Mouse (Mus musculus): ENCODE data around the gene Cmtm2a. TPM values are rescaled to one million over a fixed set of nuclear protein-coding genes. Genes with fewer than 3 reads are reported as not detected.
"Not testable (repeated sequence)": the region's sequence is repeated elsewhere in the genome, so short reads cannot be mapped to it uniquely, and the experiment has no call there.

The Cmtm2a gene
- total and polyA plus RNA-seq, 2 experiments from 2014 or later = 1.2 TPM; not detected in 1

- DNase-seq (ENCODE audit: low spot score) = peak; percentile 5
- Histone ChIP-seq H3K9me3 (ENCODE audit: low read length) (no peaks in the 10 kb centered on the region), H3K27ac (no peak overlapping the region), H3K27me3 (ENCODE audit: insufficient read depth, low read length) (no peaks in the 10 kb centered on the region), H3K9ac (replicated peaks; ENCODE audit: low read length) (no peak overlapping the region), H3K36me3 (ENCODE audit: insufficient read depth, low read length) (no peaks in the 10 kb centered on the region), H3K4me1 (ENCODE audit: insufficient read depth, low read length) (no peaks in the 10 kb centered on the region), H3K4me2 (ENCODE audit: low read depth, low read length) (no peak overlapping the region), H3K4me3 (ENCODE audit: low read length) (no peak overlapping the region)
- ATAC-seq = no peak
- WGBS = 62% methylated on average over 4 of the region's 4 CpGs
- TF ChIP-seq CTCF (IDR thresholded peaks at IDR 0.05; ENCODE audit: low read depth) = peak; percentile 39
Observed at GRCm38 (mm10) chr8:104313311-104313710, 20.3 kb upstream of the Cmtm2a start.

- H3K4me1 ChIP-seq (ENCODE audit: insufficient read depth, low read length); H3K36me3 ChIP-seq (ENCODE audit: insufficient read depth, low read length); DNase-seq (ENCODE audit: low spot score); H3K27ac ChIP-seq; H3K9ac ChIP-seq (replicated peaks; ENCODE audit: low read length); H3K4me3 ChIP-seq (ENCODE audit: low read length); H3K27me3 ChIP-seq (ENCODE audit: insufficient read depth, low read length); H3K4me2 ChIP-seq (ENCODE audit: low read depth, low read length); ATAC-seq; H3K9me3 ChIP-seq (ENCODE audit: low read length): not testable (repeated sequence)
- WGBS = 76% methylated on average over 3 of the region's 3 CpGs
Observed at GRCm38 (mm10) chr8:104312023-104312422, 19.0 kb upstream of the Cmtm2a start.

GRCm38 (mm10) chr8:104309441-104310155 is 16.6 kb upstream of the Cmtm2a start, which contains the start of the genes Gm45711 and Cmtm1:
TSS of gene Gm45711 (minus strand) at chr8:104310081.
TSS of gene Cmtm1 (minus strand) at chr8:104310145.
- not testable (repeated sequence) for H3K9ac ChIP-seq (replicated peaks; ENCODE audit: low read length); H3K4me2 ChIP-seq (ENCODE audit: low read depth, low read length); H3K27me3 ChIP-seq (ENCODE audit: insufficient read depth, low read length); H3K4me3 ChIP-seq (ENCODE audit: low read length); H3K9me3 ChIP-seq (ENCODE audit: low read length); H3K4me1 ChIP-seq (ENCODE audit: insufficient read depth, low read length); H3K36me3 ChIP-seq (ENCODE audit: insufficient read depth, low read length); H3K27ac ChIP-seq
- DNase-seq (ENCODE audit: low spot score) = peak; percentile 61
- ATAC-seq = peak; percentile 38
- WGBS = 75% methylated on average over 33 of the region's 36 CpGs

GRCm38 (mm10) chr8:104308341-104308740 is 15.4 kb upstream of the Cmtm2a start:
- not testable (repeated sequence) for H3K4me3 ChIP-seq (ENCODE audit: low read length); H3K9ac ChIP-seq (replicated peaks; ENCODE audit: low read length); H3K9me3 ChIP-seq (ENCODE audit: low read length); DNase-seq (ENCODE audit: low spot score); H3K4me2 ChIP-seq (ENCODE audit: low read depth, low read length); H3K27ac ChIP-seq; H3K36me3 ChIP-seq (ENCODE audit: insufficient read depth, low read length); H3K27me3 ChIP-seq (ENCODE audit: insufficient read depth, low read length); H3K4me1 ChIP-seq (ENCODE audit: insufficient read depth, low read length); ATAC-seq
- WGBS = 61% methylated on average over 6 of the region's 6 CpGs

- Histone ChIP-seq H3K4me3 (ENCODE audit: low read length) (no peak overlapping the region), H3K9ac (replicated peaks; ENCODE audit: low read length) (no peak overlapping the region), H3K27ac (no peak overlapping the region), H3K4me1 (ENCODE audit: insufficient read depth, low read length) (no peaks in the 10 kb centered on the region), H3K4me2 (ENCODE audit: low read depth, low read length) (no peak overlapping the region), H3K27me3 (ENCODE audit: insufficient read depth, low read length) (no peaks in the 10 kb centered on the region), H3K9me3 (ENCODE audit: low read length) (no peaks in the 10 kb centered on the region), H3K36me3 (ENCODE audit: insufficient read depth, low read length) (no peaks in the 10 kb centered on the region)
- 91% methylated on average over 11 of the region's 11 CpGs for WGBS
- DNase-seq (ENCODE audit: low spot score) (no peak), ATAC-seq (no peak)
- TF ChIP-seq CTCF (IDR thresholded peaks at IDR 0.05; ENCODE audit: low read depth) = no peak
Observed at GRCm38 (mm10) chr8:104304962-104305361, 12.0 kb upstream of the Cmtm2a start.

- not testable (repeated sequence) for H3K4me1 ChIP-seq (ENCODE audit: insufficient read depth, low read length); H3K27ac ChIP-seq; H3K9me3 ChIP-seq (ENCODE audit: low read length); H3K4me2 ChIP-seq (ENCODE audit: low read depth, low read length); DNase-seq (ENCODE audit: low spot score); H3K4me3 ChIP-seq (ENCODE audit: low read length); ATAC-seq; H3K27me3 ChIP-seq (ENCODE audit: insufficient read depth, low read length); H3K36me3 ChIP-seq (ENCODE audit: insufficient read depth, low read length); H3K9ac ChIP-seq (replicated peaks; ENCODE audit: low read length)
- WGBS = 91% methylated on average over 4 of the region's 4 CpGs
Observed at GRCm38 (mm10) chr8:104302536-104302935, 9.6 kb upstream of the Cmtm2a start.

DNA sequence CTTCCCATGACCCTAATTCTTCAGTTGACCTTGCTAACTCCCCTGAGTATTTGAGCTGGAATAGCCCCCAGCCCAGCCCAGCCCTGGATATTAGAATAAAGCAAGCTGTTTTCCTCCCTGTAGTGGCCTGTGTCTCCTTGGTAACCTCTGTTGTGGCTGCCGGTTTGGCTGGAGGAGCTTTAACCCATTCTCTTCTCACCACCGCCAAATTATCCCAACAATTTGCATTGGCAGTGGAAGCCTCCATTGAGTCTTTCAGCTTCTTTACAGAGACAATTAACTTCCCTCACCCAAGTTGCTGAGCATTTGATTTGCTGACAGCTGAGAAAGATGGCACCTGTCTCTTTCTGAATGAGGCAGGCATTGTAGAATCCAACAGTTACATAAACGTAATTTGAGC is 8.6 kb upstream of the Cmtm2a start:
- H3K36me3 ChIP-seq (ENCODE audit: insufficient read depth, low read length); H3K4me2 ChIP-seq (ENCODE audit: low read depth, low read length); H3K4me3 ChIP-seq (ENCODE audit: low read length); H3K27me3 ChIP-seq (ENCODE audit: insufficient read depth, low read length); H3K9me3 ChIP-seq (ENCODE audit: low read length); H3K9ac ChIP-seq (replicated peaks; ENCODE audit: low read length); H3K4me1 ChIP-seq (ENCODE audit: insufficient read depth, low read length): not testable (repeated sequence)
- ATAC-seq = peak; percentile 81
- H3K27ac ChIP-seq = 0 out of 2 replicates have a peak overlapping the region, but pooled peaks have one; percentile 20
- DNase-seq (ENCODE audit: low spot score) = peak; percentile 52
- 7% methylated on average over 3 of the region's 3 CpGs for WGBS
